Mouse (Mus musculus) T-helper 2 cell (primary cell): ENCODE results near the gene Bcat2.
"Not testable (repeated sequence)": the region's sequence is repeated elsewhere in the genome, so short reads cannot be mapped to it uniquely, and the experiment has no call there.

Experiments used
- in situ Hi-C: fragments of 300-600 bp; cut with MboI, MseI; formaldehyde crosslinking; loops from one replicate; pipeline ENCODE4 v1.15.1; 2025; ENCODE audit warnings: high pct_unique_total_duplicates

Gene Bcat2

DNA sequence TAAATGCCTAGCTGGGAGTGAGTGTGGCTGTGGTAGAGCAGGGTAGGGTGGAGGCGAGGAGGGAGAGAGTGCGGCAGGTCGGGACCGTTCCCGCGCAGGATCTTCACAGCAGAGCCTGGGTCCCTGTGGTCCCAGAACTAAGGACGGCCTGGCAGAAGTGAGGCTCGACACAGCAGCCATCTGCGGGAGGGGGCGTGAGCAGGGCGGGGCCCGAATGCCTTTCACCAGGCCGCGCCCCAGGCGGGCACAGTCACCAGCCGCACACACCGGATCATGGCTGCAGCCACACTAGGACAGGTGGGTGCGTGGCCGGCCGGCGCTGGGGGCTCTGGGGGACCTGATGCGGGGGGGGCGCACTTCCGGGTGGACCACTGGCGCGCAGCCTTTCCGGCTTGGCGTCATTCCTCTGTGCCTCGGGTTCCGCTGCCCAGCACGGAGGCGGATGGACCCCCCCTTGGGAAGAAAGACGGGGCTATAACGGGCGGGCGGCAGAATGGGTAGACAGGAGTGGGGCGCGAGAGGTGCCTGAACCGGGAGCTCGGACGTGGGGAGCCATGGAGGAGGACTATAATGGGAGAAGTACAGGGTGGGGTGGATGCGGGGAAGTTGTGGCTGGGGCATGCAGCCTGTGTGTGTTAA is at the start of gene Bcat2:
TSS of gene Bcat2 (plus strand) at position 51 of the 639 bp plus-strand sequence.
- in situ Hi-C loops = no loop called here

GRCm38 (mm10) chr7:45520605-45521004 is 49.3 kb upstream of the Bcat2 start:
- in situ Hi-C loops = no loop called here

GRCm38 (mm10) chr7:45521728-45522184 is 48.2 kb upstream of the Bcat2 start:
- in situ Hi-C loops = no loop called here

DNA sequence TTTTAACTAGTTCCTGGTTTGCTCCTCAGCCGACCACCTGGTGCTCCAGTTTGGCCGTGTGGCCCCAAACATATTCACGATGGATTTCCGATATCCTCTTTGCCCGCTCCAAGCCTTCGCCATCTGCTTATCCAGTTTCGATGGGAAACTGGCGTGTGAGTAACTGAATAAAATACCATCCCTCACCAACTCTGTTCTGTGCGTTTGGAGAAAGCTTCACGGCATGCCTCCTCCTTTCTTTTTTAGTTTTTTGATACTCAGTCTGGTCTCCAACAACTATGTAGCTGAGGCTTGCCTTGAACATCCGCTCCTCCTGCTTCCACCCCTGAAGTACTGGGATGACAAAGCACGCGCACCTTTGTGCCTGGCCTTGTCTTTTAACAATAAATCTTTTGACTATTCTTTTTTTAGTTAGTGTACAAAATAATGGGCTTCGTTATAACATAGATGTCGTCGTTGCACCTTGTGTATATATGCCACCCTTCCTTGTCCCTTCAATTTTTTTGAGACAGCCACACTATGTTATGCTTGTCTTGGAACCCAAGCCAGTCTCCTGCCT is 47.7 kb upstream of the Bcat2 start:
- in situ Hi-C loops = no loop called here

- in situ Hi-C loops = no loop called here
Measured at GRCm38 (mm10) chr7:45522957-45523676, 46.8 kb upstream of the Bcat2 start.

GRCm38 (mm10) chr7:45523678-45524170 is 46.2 kb upstream of the Bcat2 start:
- in situ Hi-C loops = no loop called here

DNA sequence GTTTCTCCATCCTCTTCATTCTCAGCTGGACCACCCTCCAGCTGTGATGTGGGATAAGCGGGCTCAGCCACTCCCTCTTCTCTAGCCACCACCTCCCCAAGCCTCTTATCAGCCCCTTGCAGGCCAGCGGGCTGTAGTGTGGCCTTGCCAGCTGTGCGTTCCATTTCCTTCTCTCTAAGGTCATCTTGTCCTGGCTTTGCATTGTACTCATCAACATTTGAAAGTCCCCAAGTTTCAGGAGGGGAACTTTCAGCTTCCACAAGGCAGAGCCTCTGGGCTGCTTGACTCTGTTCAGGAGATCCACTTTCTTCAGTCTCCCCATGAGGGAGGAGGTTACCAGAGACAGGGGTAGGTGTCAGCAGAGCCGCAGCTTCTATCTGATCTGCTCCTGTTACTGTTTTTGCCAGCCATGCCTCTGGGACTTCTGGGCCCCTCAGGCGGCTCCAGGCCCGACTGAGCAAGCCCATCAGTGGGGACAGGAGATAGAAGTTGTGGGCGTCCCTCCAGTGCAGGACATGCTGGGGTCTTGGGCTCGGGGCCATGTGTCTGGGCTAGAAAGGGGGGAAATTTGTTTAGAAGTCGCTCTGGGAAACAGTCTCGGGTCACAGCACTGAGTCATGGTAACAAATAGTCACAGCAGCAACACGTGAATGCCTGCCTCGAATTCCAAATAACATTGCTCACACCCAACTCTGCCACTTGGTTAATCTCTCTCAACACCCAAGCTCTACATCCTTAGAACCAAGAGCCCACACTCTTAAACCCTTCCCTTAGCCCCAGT is 44.9 kb upstream of the Bcat2 start:
- in situ Hi-C loops = no loop called here

- in situ Hi-C loops = no loop called here
Measured at GRCm38 (mm10) chr7:45525809-45526473, 44.0 kb upstream of the Bcat2 start, which contains the start of the genes Ppp1r15a and Plekha4. Gene Ppp1r15a (minus strand): TSS chr7:45526268. Gene Plekha4 (plus strand): TSS chr7:45526330.

- in situ Hi-C loops = no loop called here
Measured at GRCm38 (mm10) chr7:45526474-45527120, 43.4 kb upstream of the Bcat2 start.

- in situ Hi-C loops = not testable (repeated sequence)
Measured at GRCm38 (mm10) chr7:45527169-45527568, 42.8 kb upstream of the Bcat2 start.

DNA sequence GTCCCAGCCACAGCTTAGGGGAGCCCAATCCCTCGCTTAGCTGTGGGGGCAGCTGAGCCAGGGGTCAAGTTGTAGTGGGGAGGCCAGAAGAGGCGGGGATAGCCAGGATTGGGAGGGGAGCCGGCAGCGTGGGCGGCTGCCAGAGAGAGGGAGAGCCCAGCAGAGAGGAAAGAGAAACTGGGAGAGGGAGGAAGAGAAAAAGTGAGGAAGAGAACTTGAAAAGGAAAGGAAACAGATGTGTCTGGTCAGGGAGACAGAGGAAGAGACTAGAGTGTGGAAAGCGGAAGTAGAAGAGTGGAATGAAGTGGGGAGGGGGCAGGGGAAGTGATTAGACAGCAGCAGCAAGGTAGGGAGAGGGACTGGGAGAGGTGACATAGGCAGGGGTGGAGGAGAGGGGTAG is 40.5 kb upstream of the Bcat2 start:
- in situ Hi-C loops = no loop called here

DNA sequence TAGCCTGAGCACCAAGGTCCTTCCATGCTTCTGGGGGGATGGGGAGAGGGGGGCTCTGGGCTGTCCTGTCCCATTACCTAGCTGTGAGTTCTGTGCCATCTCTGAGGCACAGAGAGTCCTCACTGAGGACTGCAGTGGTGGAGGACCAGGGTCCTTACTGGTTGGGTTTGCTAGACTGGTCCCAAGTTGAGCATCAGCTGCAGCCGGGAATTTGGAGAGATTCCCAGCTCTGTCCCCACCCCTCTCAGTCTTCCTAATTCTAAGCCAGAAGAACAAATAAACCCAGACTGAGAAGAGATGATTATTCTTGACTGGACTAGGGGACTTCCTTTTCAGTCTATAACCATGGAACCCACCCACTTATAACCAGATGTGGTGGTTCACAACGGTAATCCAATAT is 39.3 kb upstream of the Bcat2 start:
- in situ Hi-C loops = no loop called here

DNA sequence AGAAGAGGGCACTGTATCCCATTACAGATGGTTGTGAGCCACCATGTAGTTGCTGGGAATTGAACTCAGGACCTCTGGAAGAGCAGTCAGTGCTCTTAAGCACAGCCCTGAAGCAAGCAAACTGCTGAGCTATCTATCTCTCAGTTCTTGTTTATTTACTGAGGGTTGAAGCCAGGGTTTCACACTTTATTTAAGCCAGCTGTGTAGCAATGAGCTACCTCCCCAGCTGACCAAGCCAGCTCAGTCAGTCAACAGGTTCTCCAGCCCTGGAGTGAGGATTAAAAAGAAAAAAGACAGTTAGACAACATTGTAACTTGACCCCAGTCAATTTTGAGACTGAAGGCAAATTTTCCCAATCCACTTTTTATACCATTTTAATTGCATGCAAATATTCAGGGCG is 34.3 kb upstream of the Bcat2 start:
- in situ Hi-C loops = no loop called here

- in situ Hi-C loops = no loop called here
Measured at GRCm38 (mm10) chr7:45537602-45538001, 32.4 kb upstream of the Bcat2 start.

DNA sequence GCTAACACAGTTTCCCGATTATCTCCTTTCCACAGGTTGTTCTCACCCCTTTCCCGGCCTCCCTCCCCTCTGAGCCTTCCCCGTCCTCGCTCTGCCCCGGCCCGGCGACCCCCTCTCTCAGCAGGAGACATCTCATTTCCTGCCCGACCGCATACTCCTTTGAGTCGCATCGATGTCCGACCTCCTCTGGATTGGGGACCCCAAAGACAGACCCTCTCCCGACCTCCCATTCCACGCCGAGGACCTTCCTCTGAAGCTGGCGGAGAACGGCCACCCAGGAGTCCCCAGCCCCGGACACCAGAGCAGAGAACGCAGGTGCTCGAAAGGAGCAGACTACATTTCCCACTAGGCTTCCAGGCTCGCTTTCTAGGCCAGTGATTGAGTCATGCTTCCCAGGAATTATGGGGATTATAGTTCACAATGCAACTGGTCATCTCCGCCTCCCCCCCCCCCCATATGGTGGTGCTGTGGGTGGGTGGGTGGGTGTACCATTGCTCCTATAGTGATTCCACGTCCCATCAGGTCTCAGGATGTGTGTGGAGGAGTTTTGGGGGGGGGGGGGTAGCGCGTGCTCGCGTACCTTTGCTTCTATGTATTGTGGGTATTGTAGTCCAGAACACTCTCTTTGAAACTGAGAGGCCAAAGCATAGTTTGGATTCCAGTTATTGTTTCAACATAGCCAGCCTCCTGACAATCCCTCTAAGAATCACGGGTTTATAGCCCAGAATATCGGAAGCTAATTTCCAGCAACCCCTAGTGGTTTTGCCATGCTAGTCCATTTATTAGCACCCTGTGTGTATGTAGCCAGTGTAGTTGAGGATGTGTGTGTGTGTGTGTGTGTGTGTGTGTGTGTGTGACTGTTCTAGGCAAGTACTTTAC is 31.6 kb upstream of the Bcat2 start:
- in situ Hi-C loops = no loop called here

DNA sequence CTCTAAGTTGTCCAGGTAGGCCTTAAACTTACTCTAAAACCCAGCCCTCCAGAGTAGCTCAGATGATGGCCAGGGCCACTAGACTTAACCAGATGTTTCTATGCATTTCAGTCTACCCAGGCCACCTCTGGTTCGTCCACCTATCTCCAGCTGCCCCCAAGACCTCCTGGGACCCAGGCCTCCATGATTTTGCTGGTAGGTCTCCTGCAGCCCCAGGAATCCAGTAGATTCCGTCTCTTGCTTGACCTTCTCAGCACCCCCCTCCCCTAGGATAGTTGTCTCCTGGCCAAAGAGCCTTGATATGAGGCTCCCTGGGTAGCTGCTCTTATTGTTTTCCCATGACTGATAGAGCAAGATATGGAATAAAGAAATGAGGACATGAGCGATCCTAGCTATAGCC is 30.9 kb upstream of the Bcat2 start:
- in situ Hi-C loops = no loop called here

DNA sequence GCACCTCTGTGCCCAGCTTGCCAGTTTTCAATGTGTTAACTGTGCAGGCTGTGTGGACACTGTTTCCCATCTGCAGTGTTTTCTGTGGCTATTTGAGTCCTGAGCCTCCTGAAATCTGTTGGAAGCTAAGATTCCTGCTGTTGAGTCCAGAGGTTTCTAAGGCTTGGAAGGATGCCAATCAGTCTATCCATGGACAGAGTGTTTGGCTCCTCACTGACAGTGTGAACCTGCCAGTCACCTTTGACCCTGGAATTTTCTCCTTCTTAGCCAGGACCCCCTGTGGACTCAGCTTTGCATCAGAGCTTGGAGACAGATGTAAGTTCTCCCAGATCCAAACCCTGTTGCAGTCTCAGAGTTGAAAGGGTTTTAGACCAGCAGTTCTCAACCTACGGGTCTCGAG is 29.7 kb upstream of the Bcat2 start:
- in situ Hi-C loops = no loop called here

- in situ Hi-C loops = no loop called here
Measured at GRCm38 (mm10) chr7:45544525-45544924, 25.4 kb upstream of the Bcat2 start.

DNA sequence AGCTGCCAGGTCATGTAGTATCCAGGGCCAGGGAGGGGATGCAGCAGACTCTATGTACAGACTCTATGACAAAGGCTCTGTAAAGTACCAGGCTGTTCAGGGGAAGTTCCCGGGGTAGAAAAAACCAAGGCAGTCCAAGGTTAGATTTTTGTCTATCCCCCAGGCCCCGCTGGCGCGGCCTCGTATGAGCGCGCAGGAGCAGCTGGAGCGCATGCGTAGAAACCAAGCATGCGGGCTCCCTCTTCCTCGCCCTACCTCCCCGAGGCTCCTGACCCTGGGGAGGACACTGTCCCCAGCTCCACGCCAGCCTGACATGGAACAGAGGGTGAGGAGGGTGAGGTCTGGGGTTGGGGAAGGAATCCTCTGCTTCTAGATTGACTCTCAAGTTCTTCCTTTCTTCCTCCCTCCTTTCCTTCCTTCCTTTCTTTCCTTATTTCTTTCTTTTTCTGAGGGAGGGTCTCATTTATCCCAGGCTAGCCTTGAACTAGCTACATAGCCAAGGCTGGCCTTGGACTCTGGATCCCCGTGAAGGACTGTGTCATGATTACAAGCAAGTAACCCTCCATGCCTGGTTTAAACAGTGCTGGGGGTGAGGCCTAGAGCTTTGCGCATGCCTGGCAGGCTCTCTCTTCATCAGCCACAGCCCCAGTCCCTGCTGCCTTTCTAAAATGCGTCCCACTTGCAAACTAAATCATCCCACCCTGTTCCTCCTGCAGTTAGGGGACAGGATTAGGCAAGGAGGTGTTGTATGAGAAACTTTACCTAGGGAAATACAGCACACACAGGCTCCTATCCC is 20.1 kb upstream of the Bcat2 start:
- in situ Hi-C loops = loop anchor here (5.0 kb wide), 1 partner anchor 42 kb away; no protein-coding TSS in a partner anchor
